ENCODE assay signal across 19 mouse cellular contexts in genomic region chr1:132307962-132308361, GRCm38 (mm10). TPM values are rescaled to one million over a fixed set of nuclear protein-coding genes. Genes with fewer than 3 reads are reported as not detected.
"Had no signal": no experiment of that assay in that cellular context is flagged by ENCODE, and none has a peak within 500 bp of the region (broad histone marks: within the 10 kb centered on the region; RNA-seq: fewer than 3 reads in every experiment).

No protein-coding gene starts in this region.

- H3K9me3 ChIP-seq: kidney, embryonic 15.5 days; lung, embryonic 15.5 days; midbrain, embryonic 12.5 days; midbrain, embryonic 15.5 days; stomach, embryonic 15.5 days had no signal

- H3K4me2 ChIP-seq: kidney, embryonic 15.5 days; lung, embryonic 15.5 days; midbrain, embryonic 12.5 days; midbrain, embryonic 15.5 days; stomach, embryonic 15.5 days had no signal

- H3K27ac ChIP-seq: kidney, embryonic 15.5 days; left cerebral cortex, adult 2 months; liver, embryonic 14.5 days; lung, embryonic 15.5 days; macrophage; midbrain, embryonic 12.5 days; midbrain, embryonic 15.5 days; stomach, embryonic 15.5 days had no signal

- H3K36me3 ChIP-seq: kidney, embryonic 15.5 days; lung, embryonic 15.5 days; midbrain, embryonic 12.5 days; midbrain, embryonic 15.5 days; stomach, embryonic 15.5 days had no signal

- DNase-seq: kidney, adult 11 months; kidney, adult 8-10 months; kidney, postnatal 10 days; kidney, postnatal 36 days; layer of hippocampus, postnatal 36 days; lung, adult 18-20 months; lung, postnatal 14 days; right cerebral cortex, postnatal 14 days; spleen, adult 18-20 months; thymus, postnatal 25 days had no signal

- H3K27me3 ChIP-seq: midbrain, embryonic 15.5 days had no signal

- H3K9ac ChIP-seq: kidney, embryonic 15.5 days; liver, embryonic 14.5 days; lung, embryonic 15.5 days; midbrain, embryonic 12.5 days; midbrain, embryonic 15.5 days; stomach, embryonic 15.5 days had no signal

- ATAC-seq: midbrain, embryonic 15.5 days had no signal

- H3K4me3 ChIP-seq: kidney, embryonic 15.5 days; left cerebral cortex, adult 2 months; lung, embryonic 15.5 days; midbrain, embryonic 12.5 days; midbrain, embryonic 15.5 days; stomach, embryonic 15.5 days had no signal

- H3K4me1 ChIP-seq: stomach, embryonic 15.5 days had no signal

RNA-seq across cellular contexts. Expression of gene Klhdc8a, which starts 9.5 kb away (rescaled TPM):
- polyA plus RNA-seq: limb, embryonic 11.5 days; macrophage had no signal
